Mouse (Mus musculus) skeletal muscle tissue, adult 2 months (tissue): Measurements from ENCODE around the gene Slc25a53.
A peak's percentile ranks its signal among the peaks of the same experiment; 100 is the strongest.
"Not testable (repeated sequence)": the region's sequence is repeated elsewhere in the genome, so short reads cannot be mapped to it uniquely, and the experiment has no call there.

Experiments
- DNase-seq: peaks from one replicate; pipeline ENCODE4 v3.0.0-alpha.2; 2012; ENCODE audit warnings: low read depth, low spot score

Slc25a53 gene

GRCm38 (mm10) chrX:137038000-137038483 is at the start of gene Slc25a53:
Gene Slc25a53, minus strand, starts transcription at chrX:137038302.
- peak; percentile 71 for DNase-seq

GRCm38 (mm10) chrX:137063202-137063601 is 25.1 kb upstream of the Slc25a53 start:
- DNase-seq = no peak

GRCm38 (mm10) chrX:137049425-137050225 is 11.5 kb upstream of the Slc25a53 start, which contains the start of gene Fam199x:
Gene Fam199x, plus strand, starts transcription at chrX:137049594.
- DNase-seq = peak; percentile 67

- DNase-seq = no peak
Measured at GRCm38 (mm10) chrX:137049060-137049424, 10.9 kb upstream of the Slc25a53 start.

- DNase-seq = no peak
Measured at GRCm38 (mm10) chrX:137038502-137038901, 400 bp upstream of the Slc25a53 start.

- no peak for DNase-seq
Measured at GRCm38 (mm10) chrX:137037470-137037999, 567 bp downstream of the Slc25a53 start.

GRCm38 (mm10) chrX:137034322-137034721 is 3.8 kb downstream of the Slc25a53 start:
- DNase-seq = no peak

GRCm38 (mm10) chrX:137031726-137032125 is 6.4 kb downstream of the Slc25a53 start:
- DNase-seq = no peak

- no peak for DNase-seq
Measured at GRCm38 (mm10) chrX:137030916-137031315, 7.2 kb downstream of the Slc25a53 start.

GRCm38 (mm10) chrX:137019310-137019709 is 18.8 kb downstream of the Slc25a53 start:
- DNase-seq = peak; percentile 2

- DNase-seq = no peak
Measured at GRCm38 (mm10) chrX:137017668-137018067, 20.4 kb downstream of the Slc25a53 start.

- DNase-seq = peak; percentile 18
Measured at GRCm38 (mm10) chrX:137015099-137015709, 22.9 kb downstream of the Slc25a53 start.

GRCm38 (mm10) chrX:136996256-136996655 is 41.8 kb downstream of the Slc25a53 start:
- no peak for DNase-seq

GRCm38 (mm10) chrX:136993641-136994040 is 44.5 kb downstream of the Slc25a53 start:
- DNase-seq = no peak

- peak; percentile 4 for DNase-seq
Measured at GRCm38 (mm10) chrX:136992978-136993547, 45.0 kb downstream of the Slc25a53 start, which contains the start of gene Zcchc18. Gene Zcchc18, plus strand, starts transcription at chrX:136993155.

GRCm38 (mm10) chrX:136992191-136992965 is 45.7 kb downstream of the Slc25a53 start:
- no peak for DNase-seq

- no peak for DNase-seq
Measured at GRCm38 (mm10) chrX:136991274-136991673, 46.8 kb downstream of the Slc25a53 start.

- peak; percentile 0 for DNase-seq
Measured at GRCm38 (mm10) chrX:136986039-136986438, 52.1 kb downstream of the Slc25a53 start.

- no peak for DNase-seq
Measured at GRCm38 (mm10) chrX:136978616-136979015, 59.5 kb downstream of the Slc25a53 start.

- DNase-seq = peak; percentile 39
Measured at GRCm38 (mm10) chrX:136976424-136977084, 61.5 kb downstream of the Slc25a53 start, which contains the start of the genes Tmsb15l and Tmsb15b1. Gene Tmsb15l, minus strand, starts transcription at chrX:136976869. Gene Tmsb15b1, minus strand, starts transcription at chrX:136976874.

GRCm38 (mm10) chrX:136975397-136975796 is 62.7 kb downstream of the Slc25a53 start, which contains the start of gene Tmsb15b2:
Gene Tmsb15b2, minus strand, starts transcription at chrX:136975497.
- not testable (repeated sequence) for DNase-seq
